Mouse (Mus musculus): Measurements from ENCODE around the gene Zfp507. TPM values are rescaled to one million over a fixed set of nuclear protein-coding genes. Genes with fewer than 3 reads are reported as not detected.

Zfp507 gene
- polyA plus RNA-seq, 1 experiment from 2014 or later: 3.8 TPM

DNA sequence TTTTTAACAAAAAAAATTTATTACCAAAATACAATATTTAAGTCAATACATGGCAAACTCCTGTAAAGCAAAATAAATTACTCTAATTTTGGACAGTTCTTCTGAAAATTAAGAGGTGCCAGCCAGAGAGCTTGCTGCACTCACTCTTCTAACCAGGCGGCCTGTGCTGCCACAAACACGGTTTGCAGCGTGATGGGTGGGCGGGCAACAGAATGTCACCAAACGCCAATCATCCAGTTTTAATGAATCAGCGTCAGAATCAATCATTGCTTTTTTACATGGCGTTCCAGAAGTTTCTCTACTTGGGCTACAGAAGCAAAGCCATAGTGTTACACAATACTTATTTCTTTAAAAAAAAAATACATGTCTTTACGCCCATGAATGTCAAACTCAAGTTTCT lies 30.5 kb downstream of the Zfp507 start:
- H3K27me3 ChIP-seq (ENCODE audit: insufficient read depth, low read length): no peaks in the 10 kb centered on the region
- H3K4me3 ChIP-seq (ENCODE audit: low read depth, low read length): no peak overlapping the region
- ATAC-seq (no peak), DNase-seq (no peak)
- H3K4me2 ChIP-seq (ENCODE audit: low read depth, low read length): no peak overlapping the region
- no peaks in the 10 kb centered on the region for H3K9me3 ChIP-seq (ENCODE audit: low read length)
- H3K4me1 ChIP-seq (ENCODE audit: insufficient read depth): no peaks in the 10 kb centered on the region
- 83% methylated on average over 8 of the region's 8 CpGs for WGBS (ENCODE audit: insufficient replicate concordance)
- H3K27ac ChIP-seq (ENCODE audit: low read depth): no peak overlapping the region
- TF ChIP-seq CTCF (IDR thresholded peaks at IDR 0.05; ENCODE audit: low read depth): no peak
- no peak for TF ChIP-seq EP300 (IDR thresholded peaks at IDR 0.05; ENCODE audit: low read depth)
- no peak overlapping the region for H3K9ac ChIP-seq (replicated peaks)
- H3K36me3 ChIP-seq (replicated peaks; ENCODE audit: insufficient read depth, low read length): peaks cover 33% of the 10 kb centered on the region

GRCm38 (mm10) chr7:35771106-35771505 lies 31.7 kb downstream of the Zfp507 start:
- no peak for TF ChIP-seq CTCF (IDR thresholded peaks at IDR 0.05; ENCODE audit: low read depth)
- TF ChIP-seq EP300 (IDR thresholded peaks at IDR 0.05; ENCODE audit: low read depth): no peak
- no peak overlapping the region for H3K9ac ChIP-seq (replicated peaks)
- H3K27me3 ChIP-seq (ENCODE audit: insufficient read depth, low read length): no peaks in the 10 kb centered on the region
- H3K9me3 ChIP-seq (ENCODE audit: low read length): no peaks in the 10 kb centered on the region
- no peaks in the 10 kb centered on the region for H3K4me1 ChIP-seq (ENCODE audit: insufficient read depth)
- no peak for ATAC-seq
- no peak overlapping the region for H3K4me3 ChIP-seq (ENCODE audit: low read depth, low read length)
- DNase-seq: no peak
- H3K4me2 ChIP-seq (ENCODE audit: low read depth, low read length): no peak overlapping the region
- no peak overlapping the region for H3K27ac ChIP-seq (ENCODE audit: low read depth)
- H3K36me3 ChIP-seq (replicated peaks; ENCODE audit: insufficient read depth, low read length): peaks cover 28% of the 10 kb centered on the region

GRCm38 (mm10) chr7:35770122-35770521 lies 32.7 kb downstream of the Zfp507 start:
- Histone ChIP-seq H3K9me3 (ENCODE audit: low read length) (no peaks in the 10 kb centered on the region), H3K4me3 (ENCODE audit: low read depth, low read length) (no peak overlapping the region), H3K27me3 (ENCODE audit: insufficient read depth, low read length) (no peaks in the 10 kb centered on the region), H3K9ac (replicated peaks) (no peak overlapping the region), H3K4me2 (ENCODE audit: low read depth, low read length) (no peak overlapping the region), H3K36me3 (replicated peaks; ENCODE audit: insufficient read depth, low read length) (peaks cover 20% of the 10 kb centered on the region), H3K27ac (ENCODE audit: low read depth) (no peak overlapping the region), H3K4me1 (ENCODE audit: insufficient read depth) (no peaks in the 10 kb centered on the region)
- no peak for ATAC-seq
- DNase-seq: no peak
- WGBS (ENCODE audit: insufficient replicate concordance): 58% methylated on average over 7 of the region's 7 CpGs
- TF ChIP-seq EP300 (IDR thresholded peaks at IDR 0.05; ENCODE audit: low read depth): no peak

GRCm38 (mm10) chr7:35764461-35764860 lies 38.3 kb downstream of the Zfp507 start:
- no peak overlapping the region for H3K27ac ChIP-seq (ENCODE audit: low read depth)
- DNase-seq (no peak), ATAC-seq (no peak)
- no peaks in the 10 kb centered on the region for H3K27me3 ChIP-seq (ENCODE audit: insufficient read depth, low read length)
- H3K4me2 ChIP-seq (ENCODE audit: low read depth, low read length): no peak overlapping the region
- no peaks in the 10 kb centered on the region for H3K36me3 ChIP-seq (replicated peaks; ENCODE audit: insufficient read depth, low read length)
- 90% methylated on average over 11 of the region's 11 CpGs for WGBS (ENCODE audit: insufficient replicate concordance)
- H3K4me1 ChIP-seq (ENCODE audit: insufficient read depth): no peaks in the 10 kb centered on the region
- no peak overlapping the region for H3K9ac ChIP-seq (replicated peaks)
- TF ChIP-seq EP300 (IDR thresholded peaks at IDR 0.05; ENCODE audit: low read depth) (no peak), CTCF (IDR thresholded peaks at IDR 0.05; ENCODE audit: low read depth) (no peak)
- no peak overlapping the region for H3K4me3 ChIP-seq (ENCODE audit: low read depth, low read length)
- no peaks in the 10 kb centered on the region for H3K9me3 ChIP-seq (ENCODE audit: low read length)

DNA sequence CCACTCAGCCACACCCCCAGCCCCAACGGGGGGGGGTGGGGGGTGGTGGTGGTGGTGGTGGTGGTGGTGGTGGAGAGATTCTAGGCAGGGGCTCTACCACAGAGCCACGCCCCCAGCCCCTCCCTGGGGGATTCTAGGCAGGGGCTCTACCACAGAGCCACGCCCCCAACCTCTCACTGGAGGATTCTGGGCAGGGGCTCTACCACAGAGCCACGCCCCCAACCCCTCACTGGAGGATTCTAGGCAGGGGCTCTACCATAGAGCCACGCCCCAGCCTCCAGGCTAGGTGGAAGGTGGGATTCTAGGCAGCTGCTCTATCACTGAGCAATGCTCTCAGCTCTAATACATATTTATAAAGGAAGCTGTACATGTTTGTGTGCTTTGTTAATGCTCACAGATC lies 41.0 kb downstream of the Zfp507 start:
- H3K4me1 ChIP-seq (ENCODE audit: insufficient read depth): no peaks in the 10 kb centered on the region
- WGBS (ENCODE audit: insufficient replicate concordance): 56% methylated on average over 5 of the region's 5 CpGs
- H3K4me3 ChIP-seq (ENCODE audit: low read depth, low read length): no peak overlapping the region
- no peaks in the 10 kb centered on the region for H3K27me3 ChIP-seq (ENCODE audit: insufficient read depth, low read length)
- no peak overlapping the region for H3K9ac ChIP-seq (replicated peaks)
- H3K9me3 ChIP-seq (ENCODE audit: low read length): no peaks in the 10 kb centered on the region
- H3K36me3 ChIP-seq (replicated peaks; ENCODE audit: insufficient read depth, low read length): no peaks in the 10 kb centered on the region
- DNase-seq (no peak), ATAC-seq (no peak)
- H3K27ac ChIP-seq (ENCODE audit: low read depth): no peak overlapping the region
- H3K4me2 ChIP-seq (ENCODE audit: low read depth, low read length): no peak overlapping the region
- TF ChIP-seq CTCF (IDR thresholded peaks at IDR 0.05; ENCODE audit: low read depth) (no peak), EP300 (IDR thresholded peaks at IDR 0.05; ENCODE audit: low read depth) (no peak)

DNA sequence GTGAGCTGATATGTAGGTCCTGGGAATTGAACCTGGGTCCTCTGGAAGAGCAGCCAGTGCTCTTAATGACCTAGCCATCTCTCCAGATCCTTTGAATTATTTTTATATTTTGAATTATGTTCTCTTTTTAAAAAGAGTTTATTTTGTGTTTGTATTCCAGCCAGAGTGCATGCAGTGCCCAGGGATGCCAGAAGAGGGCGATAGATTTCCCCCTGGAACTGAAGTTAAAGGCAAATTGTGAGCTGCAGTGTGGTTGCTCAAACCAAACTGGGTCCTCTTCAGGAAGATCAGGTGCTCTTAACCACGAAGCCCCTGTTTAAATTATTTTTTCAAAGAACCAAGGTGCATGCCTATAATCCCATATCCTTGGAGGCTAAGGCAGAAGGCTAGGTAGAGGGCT lies 43.2 kb downstream of the Zfp507 start:
- H3K27me3 ChIP-seq (ENCODE audit: insufficient read depth, low read length): no peaks in the 10 kb centered on the region
- no peaks in the 10 kb centered on the region for H3K36me3 ChIP-seq (replicated peaks; ENCODE audit: insufficient read depth, low read length)
- no peak overlapping the region for H3K9ac ChIP-seq (replicated peaks)
- no peak for DNase-seq
- no peak overlapping the region for H3K4me2 ChIP-seq (ENCODE audit: low read depth, low read length)
- peaks cover 5% of the 10 kb centered on the region for H3K4me1 ChIP-seq (ENCODE audit: insufficient read depth)
- ATAC-seq: no peak
- H3K4me3 ChIP-seq (ENCODE audit: low read depth, low read length): no peak overlapping the region
- WGBS (ENCODE audit: insufficient replicate concordance): 24% methylated on average over 2 of the region's 2 CpGs
- no peak for TF ChIP-seq EP300 (IDR thresholded peaks at IDR 0.05; ENCODE audit: low read depth)
- peak; percentile 67 for TF ChIP-seq CTCF (IDR thresholded peaks at IDR 0.05; ENCODE audit: low read depth)
- no peak overlapping the region for H3K27ac ChIP-seq (ENCODE audit: low read depth)
- no peaks in the 10 kb centered on the region for H3K9me3 ChIP-seq (ENCODE audit: low read length)

All from liver, postnatal 0 days (tissue).